Mouse (Mus musculus) adrenal gland, adult (tissue): ENCODE measurements at regions not wholly inside any gene's neighbourhood (a gene's known extent, or its start where the extent isn't known, plus 50 kb on each side); places are given as distances from the start of the nearest gene placed in this dataset.

Source experiments
- DNase-seq, 2 experiments: peaks; one replicate each; pipeline ENCODE4 v3.0.0; 2022 to 2023; ENCODE audit warnings: low spot score in 1 of 2; ENCODE audit not compliant: inconsistent age in 2 of 2

GRCm38 (mm10) chr1:113247325-113247724 is 1382.6 kb upstream of the Dsel start:
- no peak for DNase-seq

GRCm38 (mm10) chr1:113210095-113210494 is 1345.4 kb upstream of the Dsel start:
- DNase-seq, result no peak

- no peak for DNase-seq
These were observed 1339.3 kb upstream of the Dsel start for GRCm38 (mm10) chr1:113204019-113204418.

- DNase-seq, result no peak
These were observed 1329.5 kb upstream of the Dsel start for GRCm38 (mm10) chr1:113194116-113194812.

GRCm38 (mm10) chr1:113163173-113163572 is 1298.5 kb upstream of the Dsel start:
- DNase-seq, result no peak
